Mouse (Mus musculus): ENCODE data around the gene Syne2.

Syne2 gene

DNA sequence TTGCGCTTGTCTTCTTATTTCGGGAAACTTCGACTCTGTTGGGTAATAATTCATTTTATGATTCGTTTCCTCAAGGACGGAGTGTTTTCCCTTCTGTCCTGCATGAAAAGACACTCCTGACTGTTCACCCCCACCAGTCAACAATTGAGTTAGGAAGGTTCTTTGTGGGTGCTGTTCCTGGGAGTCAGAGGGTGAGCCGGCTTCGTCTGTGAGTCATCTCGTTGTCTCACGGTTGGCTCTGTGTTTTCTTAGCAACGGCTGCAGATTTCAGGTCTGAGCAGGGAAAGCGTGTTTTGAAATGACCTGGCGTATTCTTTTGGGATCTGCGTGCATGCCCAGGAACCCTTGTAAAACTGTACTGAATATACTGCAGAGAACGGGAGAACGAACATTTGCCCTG is 9.8 kb downstream of the Syne2 start:
- no peak for DNase-seq (ENCODE audit: low spot score in 2 of 2)

DNA sequence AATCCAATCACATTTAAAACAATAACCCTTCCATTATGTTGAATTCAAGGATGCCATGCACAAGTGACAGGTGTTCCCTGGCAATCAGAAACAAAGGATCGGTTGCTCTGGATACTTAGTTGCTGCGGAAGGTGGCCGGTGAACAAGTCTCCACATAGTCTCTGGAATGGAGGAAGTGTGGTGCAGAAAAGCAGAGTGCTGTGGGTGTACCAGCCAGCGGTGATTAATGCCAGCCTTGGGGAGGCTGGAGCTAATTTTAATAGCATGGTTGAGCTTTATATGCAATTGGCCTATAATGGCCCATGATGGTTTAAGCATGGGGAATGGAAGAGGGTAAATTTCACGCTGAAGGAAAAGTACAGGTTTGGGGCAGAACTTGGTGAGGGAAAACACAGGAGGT is 11.7 kb downstream of the Syne2 start:
- no peak for DNase-seq (ENCODE audit: low spot score in 2 of 2)

DNA sequence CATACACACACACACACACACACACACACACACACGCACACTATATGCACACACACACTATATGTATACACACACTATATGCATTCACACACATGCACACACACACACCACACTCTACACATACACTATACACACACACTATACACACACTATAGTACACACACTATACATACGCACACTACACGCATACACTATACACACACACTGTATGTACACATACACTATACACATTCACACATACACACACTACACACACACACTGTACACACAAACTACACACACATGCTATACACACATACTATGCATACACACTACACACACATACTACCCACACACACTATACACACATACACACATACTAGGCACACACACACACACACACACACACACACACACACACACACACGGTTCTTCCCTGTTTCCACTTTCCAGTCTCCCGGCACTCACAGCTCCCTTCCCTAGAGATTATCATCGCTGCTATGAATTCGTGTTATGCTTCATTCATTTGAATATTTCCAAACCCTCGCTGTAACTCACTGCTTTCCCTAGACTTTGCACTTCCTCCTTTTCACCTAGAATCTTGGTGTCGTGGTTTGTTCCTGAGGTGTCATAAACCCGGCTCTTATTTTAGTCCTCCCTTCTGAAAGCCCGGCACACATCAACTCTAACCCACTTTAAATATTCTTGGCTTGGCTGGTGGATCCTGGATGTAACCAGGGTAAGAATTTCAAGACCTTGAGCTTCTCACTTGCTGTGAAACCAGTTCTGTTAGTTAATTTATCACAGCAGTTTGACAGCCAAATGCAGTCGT is 15.4 kb downstream of the Syne2 start:
- DNase-seq (ENCODE audit: low spot score in 2 of 2), result no peak

DNA sequence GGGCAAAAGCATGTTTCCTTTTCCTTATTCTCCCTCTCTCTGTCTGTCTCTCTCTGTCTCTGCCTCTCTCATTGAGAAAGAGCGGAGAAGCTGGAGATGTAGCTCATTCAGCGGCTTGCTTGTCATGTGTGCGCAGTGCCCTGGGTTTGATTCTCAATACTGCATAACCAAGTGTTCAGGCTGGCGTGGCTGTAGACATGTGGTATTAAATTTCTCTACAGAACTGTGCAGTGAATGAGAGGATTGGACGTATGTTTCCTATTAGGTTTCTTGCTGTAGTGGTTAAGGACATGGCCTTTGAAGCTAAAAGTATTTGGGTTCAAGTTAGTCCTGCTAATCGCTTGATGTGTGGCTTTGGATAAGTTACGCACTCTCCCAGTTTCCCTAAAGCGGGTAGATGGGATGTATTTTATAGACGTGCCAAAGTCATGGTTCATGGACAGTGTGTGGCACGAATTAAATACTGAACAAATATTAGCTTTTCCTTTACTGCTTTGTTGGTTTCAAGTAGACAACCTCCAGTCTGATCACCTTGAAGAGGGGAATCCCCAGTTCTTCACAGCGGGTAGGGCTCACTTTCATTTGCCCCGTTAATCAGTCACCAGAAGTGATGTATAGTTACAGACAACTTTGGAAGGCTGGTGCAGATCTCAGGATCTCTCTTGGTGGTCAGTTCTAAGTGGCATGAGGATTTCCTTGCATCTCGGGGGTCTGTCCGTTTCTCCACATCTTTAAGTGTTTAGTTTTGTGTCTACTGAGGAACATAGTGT is 16.2 kb downstream of the Syne2 start:
- no peak for DNase-seq (ENCODE audit: low spot score in 2 of 2)

DNA sequence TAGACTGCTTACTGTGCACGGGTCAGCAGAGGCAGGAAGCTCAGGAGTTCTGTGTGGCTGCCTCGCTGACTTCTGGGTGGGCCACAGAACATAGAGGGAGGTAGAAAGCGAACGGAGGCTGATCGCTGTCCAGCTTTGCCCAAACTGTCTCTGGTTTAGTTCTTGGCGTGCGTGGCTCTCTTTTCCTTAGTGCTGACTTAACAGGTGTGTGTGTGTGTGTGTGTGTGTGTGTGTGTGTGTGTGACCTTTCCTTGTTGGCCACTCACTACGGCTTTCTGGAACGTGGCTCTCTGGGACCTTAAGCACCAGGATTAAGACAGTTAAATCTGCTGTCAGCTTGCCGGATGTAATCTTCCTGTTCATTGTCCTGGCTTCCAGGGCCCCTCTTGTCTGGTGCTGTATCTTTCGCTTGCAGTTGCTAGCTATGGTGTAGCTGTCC is 18.6 kb downstream of the Syne2 start:
- no peak for DNase-seq (ENCODE audit: low spot score in 2 of 2)

DNA sequence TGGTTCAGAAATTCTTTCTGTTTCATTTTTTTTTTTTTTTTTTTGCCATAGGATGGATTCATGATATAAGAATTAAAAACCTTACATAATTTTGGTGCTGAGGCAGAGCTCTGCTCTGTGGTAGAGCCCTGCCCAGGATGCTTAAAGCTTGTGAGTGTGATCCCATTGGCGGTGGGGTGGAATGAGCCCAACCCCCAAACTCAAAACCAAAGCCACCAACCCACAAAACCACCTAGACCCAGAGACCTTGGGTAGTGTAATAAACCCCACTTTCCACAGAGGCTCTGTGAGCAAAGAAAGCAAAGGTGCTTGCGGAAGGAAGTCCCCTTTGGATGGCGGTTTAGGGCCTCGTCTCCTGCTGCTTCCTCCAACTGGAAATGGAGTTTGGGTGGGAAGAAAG is 19.5 kb downstream of the Syne2 start:
- DNase-seq (ENCODE audit: low spot score in 2 of 2), result no peak

DNA sequence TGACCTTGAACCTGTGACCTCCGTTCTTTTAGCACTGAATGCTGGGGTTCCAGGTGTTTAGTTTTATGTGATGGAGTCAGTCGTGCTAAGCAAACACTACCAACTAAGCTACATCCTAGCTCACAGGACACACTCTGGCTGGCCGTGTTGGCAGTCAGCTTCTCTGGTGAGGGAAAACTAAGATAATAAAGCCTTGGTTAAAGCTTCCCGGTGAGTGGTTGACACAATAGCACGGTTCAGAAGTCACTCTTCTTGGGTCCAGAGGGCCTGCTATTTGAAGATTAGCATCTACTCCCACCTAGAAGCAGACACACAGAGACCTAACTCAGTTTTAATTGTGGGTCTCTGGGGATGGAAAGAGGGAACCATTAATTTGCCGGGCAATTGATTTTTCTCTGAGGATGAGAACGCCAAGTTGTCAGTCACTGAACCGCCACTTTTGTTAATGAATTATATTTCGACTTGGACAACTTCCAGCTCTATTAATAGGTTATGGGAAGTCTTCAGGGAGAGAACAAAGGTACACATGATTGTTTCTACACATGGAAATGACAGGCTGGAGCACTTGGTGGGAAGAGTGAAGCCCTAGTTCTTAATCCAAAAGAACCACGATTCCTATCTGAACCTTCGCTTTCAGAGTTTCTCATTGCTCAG is 21.3 kb downstream of the Syne2 start:
- DNase-seq (ENCODE audit: low spot score in 2 of 2), result no peak

DNA sequence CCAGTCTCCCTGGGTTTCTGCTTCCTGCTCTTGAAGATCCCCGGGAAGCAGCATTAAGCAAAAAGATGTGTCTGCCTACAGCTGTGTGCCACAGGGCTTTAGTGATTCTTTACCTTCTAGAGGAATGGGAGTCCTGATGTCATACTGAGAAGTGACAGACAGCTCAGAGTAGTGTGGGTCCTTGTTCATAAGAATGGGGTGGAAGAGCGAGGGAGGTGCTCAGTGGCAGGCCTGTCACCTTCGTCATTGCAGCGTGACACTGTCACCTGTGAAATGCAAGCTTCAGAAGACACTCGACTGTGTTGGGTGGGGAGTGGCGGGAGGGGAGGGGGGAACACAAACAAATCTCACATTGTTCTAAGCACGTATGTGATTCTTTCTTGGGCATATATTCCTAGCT is 23.2 kb downstream of the Syne2 start:
- DNase-seq (ENCODE audit: low spot score in 2 of 2), result no peak

DNA sequence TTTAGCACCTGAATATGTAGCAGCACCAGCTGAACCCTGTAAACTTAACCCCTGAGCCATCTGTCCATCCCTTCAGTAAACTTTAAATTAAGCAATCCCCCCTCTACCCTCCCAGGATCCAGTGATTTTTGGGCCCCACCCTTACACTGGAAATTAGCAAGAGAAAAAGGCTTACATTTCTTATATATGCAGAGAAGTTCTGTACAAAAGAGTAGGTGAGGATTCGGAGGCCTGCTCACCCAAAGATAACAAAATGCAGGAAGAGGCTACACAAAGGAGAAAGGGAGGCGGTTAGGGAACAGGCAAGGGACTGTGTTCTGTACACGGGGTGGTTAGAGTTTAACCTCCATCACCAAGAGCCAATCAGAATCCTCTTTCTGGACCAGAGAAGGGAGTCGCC is 26.4 kb downstream of the Syne2 start:
- no peak for DNase-seq (ENCODE audit: low spot score in 2 of 2)

DNA sequence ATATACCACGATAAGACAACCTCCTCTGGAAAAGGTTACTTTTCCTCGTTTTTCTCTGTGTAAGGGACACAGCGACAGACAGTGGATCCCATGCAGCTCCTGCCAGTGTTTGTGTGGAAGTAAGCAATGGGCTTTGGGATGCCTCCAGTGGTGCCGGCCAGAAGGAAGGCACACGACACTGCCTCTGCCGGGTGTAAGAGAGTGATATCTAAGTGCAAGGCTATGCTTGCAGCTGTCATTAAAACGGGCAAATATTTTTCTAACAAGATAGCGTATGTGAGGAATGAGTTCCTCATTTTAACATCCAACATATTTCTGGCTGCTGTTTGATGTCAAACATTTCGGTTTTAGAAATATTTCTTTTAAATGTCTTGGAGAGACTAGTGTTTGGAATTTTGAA is 27.1 kb downstream of the Syne2 start:
- no peak for DNase-seq (ENCODE audit: low spot score in 2 of 2)

DNA sequence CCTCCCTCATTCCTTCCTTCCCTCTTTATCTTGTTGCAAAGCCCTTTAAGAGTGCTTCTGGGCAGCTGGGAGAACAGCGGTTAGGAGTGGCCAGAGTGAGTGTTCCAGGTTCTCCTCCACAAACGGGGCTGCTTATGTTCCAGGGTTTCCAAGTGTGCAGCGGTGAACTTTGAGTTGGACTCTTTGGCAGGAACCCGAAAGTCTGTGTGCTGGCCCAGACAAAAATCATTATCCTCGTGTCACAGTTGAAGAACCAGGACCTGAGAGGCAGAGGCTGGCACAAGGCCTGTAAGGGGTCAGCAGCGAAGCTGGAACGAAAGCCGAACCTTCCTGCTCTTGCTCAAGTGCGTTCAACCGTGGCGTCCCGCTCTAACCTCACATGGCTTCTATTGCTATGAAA is 28.6 kb downstream of the Syne2 start:
- no peak for DNase-seq (ENCODE audit: low spot score in 2 of 2)

DNA sequence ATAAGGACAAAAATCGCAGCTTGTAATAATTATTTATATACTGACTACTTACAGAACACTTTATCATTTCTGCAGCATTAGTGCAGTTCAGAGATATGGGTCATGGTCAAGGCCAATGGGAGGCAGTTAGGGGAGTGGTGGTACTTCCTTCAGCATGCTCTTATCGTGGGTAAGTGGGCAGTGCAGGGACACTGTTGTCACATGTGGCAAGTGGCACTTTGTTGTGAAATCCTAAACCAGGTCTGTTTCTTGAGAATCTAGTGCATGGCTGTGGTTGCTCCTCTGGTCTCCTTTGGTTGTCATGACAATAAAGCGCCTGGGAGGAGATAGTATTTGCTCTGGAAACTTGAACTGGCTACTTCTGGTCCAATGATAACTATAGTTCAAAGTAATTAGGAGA is 32.3 kb downstream of the Syne2 start:
- DNase-seq (ENCODE audit: low spot score in 2 of 2), result no peak

DNA sequence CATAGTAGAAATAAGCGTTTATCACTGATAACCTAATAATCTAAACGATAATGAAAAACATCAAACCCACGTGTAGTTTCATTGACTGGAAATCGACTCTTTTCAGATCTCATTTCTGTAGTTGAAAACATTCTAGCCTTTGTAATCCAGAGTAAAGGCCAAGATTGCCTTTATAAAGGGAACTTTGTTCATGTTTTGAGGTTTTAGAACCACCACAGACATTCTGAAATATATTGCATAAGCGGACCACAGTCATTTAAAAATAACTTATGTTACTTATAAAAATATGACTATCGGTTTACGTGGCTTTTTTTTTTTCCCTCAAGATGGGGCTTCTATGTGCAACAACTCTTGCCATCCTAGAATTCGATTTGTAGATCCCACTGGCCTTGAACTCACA is 33.5 kb downstream of the Syne2 start:
- no peak for DNase-seq (ENCODE audit: low spot score in 2 of 2)

DNA sequence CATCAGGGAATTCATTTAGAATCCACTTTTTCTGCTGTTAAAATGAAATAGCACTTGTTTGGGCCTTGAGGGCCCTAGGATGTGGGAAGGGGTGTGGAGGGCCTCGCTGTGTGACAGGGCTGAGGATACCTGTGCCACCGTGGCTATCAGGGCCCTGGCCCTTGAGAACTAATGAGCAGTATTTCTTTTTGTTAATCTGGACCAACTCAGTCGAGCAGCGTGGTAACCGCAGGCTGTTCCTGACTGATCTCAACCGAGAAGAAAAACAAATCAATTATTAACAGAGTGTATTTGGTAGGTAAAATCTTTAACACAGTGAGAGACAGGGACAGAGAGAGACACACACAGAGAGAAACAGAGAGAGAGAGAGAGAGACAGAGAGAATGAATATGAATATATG is 34.5 kb downstream of the Syne2 start:
- DNase-seq (ENCODE audit: low spot score in 2 of 2), result no peak

DNA sequence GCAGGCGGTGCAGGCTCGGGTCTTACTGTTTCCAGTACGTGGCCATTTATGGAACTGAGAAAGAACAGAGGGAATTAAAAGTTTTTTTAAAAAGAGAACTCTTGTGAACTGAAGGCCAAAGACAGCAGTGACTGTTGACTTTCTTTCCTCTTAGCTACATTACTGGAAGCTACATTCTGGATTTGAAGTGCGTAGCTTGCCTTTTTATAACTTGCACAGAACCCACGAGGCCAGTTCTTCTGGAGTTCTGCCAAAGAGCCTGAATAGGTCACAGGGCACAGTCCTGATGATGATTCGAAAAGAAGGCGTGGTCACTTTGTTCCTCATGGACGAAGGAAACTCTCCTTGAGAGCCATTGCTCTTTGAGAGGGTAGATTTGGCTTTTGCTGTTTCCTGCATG is 35.6 kb downstream of the Syne2 start:
- DNase-seq (ENCODE audit: low spot score in 2 of 2), result no peak

DNA sequence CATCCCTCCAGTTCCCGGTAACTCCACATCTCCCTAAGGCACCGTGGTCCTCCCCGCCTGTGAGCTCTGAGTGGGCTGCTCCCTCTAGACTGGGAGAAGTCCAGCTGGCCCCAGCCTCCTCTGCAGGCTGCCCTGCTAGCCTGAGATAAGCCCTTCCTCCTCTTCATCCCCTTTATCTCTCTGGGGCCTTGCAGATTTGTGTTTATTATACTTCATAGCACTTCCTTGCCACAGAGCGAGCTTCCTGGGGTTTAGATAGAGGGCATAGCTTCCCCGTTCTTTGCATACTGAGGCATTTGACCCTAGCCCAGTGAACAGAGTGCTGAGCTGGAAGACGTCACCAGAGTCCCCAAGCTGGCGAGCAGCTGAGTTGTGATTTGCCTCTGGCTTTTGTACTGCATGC is 37.1 kb downstream of the Syne2 start:
- DNase-seq (ENCODE audit: low spot score in 2 of 2), result no peak

DNA sequence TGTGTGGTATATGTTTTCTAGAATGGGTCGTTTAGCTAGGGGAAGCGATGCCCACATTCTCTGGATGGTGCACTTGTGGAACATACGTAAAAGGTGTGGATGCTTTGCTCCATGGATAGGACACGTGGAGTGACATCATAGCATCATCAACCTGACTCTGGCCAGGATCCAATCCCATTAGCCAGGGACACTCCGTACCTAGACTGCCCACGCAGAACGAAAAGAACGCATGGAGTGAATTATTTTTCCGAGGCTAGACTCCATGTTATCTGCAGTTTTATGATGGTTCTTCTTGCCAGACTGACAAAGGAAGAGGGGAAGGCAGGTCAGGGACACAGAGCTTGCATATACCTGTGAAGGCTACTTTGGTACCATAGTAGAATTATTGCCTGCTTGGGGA is 37.7 kb downstream of the Syne2 start:
- no peak for DNase-seq (ENCODE audit: low spot score in 2 of 2)

DNA sequence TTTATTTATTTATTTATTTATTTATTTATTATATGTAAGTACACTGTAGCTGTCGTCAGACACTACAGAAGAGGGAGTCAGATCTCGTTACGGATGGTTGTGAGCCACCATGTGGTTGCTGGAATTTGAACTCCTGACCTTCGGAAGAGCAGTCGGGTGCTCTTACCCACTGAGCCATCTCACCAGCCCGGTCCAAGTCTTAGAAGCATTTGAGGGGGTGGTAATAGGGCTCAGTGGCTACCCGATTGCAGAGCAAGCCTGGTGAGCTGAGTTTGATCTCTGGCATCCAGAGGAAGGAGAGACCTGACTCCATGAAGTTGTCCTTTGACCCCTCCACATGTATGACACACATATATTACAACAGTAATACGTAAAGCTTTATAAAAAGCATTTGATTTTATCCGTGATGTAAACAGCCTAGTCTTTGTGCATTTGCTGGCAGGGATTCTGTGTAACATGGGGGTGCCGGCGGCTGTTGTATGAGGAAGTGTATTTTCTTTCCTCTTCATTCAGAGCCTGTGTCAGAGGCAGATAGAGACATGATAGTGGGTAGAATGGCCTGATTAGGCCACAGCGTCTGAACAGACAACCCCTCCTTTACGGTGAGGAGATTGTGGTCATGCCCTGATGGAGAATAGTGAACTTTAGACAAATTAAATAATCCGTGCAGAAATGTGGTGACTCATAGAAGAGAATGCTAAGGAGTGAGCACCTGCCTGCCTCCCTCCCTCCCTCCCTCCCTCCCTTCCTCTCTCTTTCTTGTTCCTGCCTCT is 38.3 kb downstream of the Syne2 start:
- no peak for DNase-seq (ENCODE audit: low spot score in 2 of 2)

DNA sequence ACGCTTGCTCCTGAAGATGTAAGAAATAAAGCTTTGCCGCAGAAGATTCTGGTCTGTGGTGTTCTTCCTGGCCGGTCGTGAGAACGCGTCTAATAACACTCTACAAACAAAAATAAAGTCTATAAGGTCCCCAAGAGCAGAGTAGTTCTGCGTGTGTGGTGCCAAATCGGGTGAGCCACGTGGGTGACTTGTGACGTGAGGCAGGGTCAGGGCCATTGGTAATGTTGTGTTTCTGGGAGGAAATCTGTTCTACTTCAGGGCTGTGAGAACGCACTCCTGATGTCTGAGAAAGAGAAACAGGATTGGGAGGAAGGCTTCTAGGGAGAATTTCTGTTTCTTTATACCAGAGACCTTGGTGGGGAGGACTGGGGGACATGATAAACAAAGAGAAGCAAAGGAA is 42.0 kb downstream of the Syne2 start:
- no peak for DNase-seq (ENCODE audit: low spot score in 2 of 2)

DNA sequence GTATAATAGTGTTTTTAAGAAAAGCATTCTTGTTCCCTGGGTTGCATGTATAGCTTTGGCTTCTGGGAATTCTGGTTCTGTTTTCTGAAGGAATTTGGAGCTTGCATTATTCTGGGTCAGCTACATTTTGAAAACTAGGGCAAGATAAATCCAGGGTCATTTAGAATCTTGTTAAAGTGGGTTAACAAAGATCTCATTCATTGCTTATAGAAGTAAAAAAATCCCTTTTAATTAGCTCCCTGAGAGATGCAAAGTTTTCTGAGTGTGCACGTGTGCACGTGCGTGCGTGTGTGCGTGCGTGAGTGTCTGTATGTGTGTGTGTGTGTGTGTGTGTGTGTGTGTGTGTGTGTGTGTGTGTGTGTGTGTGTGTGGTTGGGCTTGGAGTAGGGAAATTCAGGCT is 42.9 kb downstream of the Syne2 start:
- DNase-seq (ENCODE audit: low spot score in 2 of 2), result no peak

DNA sequence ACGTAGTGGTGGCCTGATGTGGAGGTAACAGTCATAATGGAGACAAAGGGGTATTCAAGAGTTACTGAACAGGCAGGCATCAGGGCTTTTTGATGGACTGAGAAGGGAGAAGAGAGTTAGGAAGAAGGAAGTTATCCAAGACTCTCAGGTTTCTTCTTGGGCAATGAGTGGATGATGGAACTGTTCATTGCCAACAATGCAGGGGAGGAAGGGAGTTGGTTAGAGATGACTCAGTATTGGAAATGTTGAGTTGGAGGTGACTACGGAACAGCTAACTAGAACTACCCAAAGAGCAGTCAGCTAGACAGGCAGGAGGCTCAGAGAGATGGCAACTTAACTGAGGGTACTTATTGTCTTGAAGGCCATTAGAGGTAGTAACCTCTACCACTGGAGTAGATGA is 47.2 kb downstream of the Syne2 start:
- no peak for DNase-seq (ENCODE audit: low spot score in 2 of 2)
